Mouse (Mus musculus) cerebellum, postnatal 4 days (tissue): Measurements from ENCODE around the gene Sp7.

Experiments used
- DNase-seq, 2 experiments: peaks; one replicate each; pipeline ENCODE4 v3.0.0; 2022; ENCODE audit warnings: low spot score in 2 of 2, mixed read lengths in 1 of 2

Gene Sp7

DNA sequence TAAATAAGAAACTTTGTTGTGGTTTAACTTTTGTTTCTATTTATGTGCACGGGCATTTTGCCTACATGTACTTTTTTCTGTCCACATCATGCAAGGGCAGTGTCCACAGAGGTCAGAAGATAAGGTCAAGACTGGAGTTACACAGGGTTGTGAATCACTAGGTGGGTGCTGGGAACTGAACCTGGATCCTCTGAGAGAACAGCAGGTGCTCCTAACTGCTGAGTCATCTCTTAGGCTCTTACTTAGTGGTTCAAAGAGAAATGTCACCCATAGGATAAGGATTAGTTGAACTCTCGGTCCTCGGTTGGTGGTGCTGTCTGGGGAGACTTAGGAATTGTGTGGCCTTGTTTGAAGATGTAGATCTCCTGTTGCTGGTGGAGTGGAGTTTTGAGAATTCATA lies 22.0 kb upstream of the Sp7 start:
- no peak for DNase-seq

DNA sequence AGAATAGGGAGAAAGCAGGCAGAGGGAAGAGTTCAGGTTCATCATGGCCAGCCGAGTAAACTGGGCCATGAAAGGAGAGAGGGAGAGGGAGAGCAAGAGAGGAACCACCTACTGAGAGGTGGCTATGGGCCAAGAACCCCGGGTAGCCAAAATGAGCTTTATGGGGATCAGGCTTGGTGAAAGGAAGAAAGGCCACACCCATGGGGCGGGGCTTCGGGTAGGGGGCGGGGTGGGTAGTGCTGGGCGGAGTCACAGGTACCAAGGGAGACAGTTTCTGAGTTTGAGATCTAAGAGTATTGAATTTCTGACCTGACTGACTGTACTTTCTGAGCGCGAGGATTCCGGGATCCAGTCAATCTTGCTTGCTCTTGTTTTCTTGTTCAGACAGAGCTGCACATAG lies 19.7 kb upstream of the Sp7 start:
- no peak for DNase-seq

DNA sequence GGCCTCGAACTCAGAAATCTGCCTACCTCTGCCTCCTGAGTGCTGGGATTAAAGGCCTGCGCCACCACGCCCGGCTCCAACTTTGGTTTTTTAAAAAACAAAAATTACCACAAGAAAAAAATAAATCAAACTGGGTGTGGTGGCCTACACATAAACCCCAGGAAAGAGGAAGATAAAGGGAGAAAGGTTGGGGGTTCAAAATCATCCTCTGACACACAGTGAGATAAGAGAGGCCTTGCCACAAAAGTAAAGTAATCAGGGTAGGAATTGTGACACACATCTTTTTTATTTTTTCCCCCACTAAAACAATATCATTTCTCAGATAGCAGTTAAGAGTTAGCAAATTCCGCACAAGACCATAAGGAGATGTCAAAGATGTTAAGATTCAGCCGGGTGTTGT lies 16.7 kb upstream of the Sp7 start:
- DNase-seq: no peak

- peak; percentile 83 to 84 for DNase-seq
These were observed 14.6 kb upstream of the Sp7 start for GRCm38 (mm10) chr15:102381575-102381974.

GRCm38 (mm10) chr15:102377810-102378262 lies 10.9 kb upstream of the Sp7 start:
- no peak for DNase-seq

- DNase-seq: peak; percentile 54 to 75
These were observed 10.2 kb upstream of the Sp7 start for GRCm38 (mm10) chr15:102377163-102377543.

- peak in 1 of 2 experiments; percentile 16 for DNase-seq
These were observed 9.6 kb upstream of the Sp7 start for GRCm38 (mm10) chr15:102376453-102377162.

- no peak for DNase-seq
These were observed 3.7 kb upstream of the Sp7 start for GRCm38 (mm10) chr15:102370727-102371126.

- no peak for DNase-seq
These were observed 3.0 kb upstream of the Sp7 start for GRCm38 (mm10) chr15:102369972-102370371.

- no peak for DNase-seq
These were observed 744 bp downstream of the Sp7 start for GRCm38 (mm10) chr15:102366238-102366637.

DNA sequence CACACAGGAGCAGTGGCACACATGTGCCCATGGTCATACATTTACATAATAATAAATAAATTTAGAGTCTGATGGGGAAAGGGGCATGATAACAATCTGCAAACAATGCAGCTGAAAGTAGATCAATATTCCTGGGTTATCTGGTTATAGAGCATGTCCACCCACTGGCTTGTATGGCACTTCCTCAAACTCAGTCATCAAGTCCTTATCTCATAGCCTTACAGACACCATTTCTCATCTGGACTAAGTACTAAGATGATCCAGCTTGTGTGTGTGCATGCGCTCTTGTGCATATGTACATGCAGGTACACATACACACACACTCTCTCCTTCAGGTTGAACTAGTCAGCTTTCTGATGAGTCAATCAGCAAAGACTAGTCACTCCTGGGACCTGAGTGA lies 2.3 kb downstream of the Sp7 start:
- no peak for DNase-seq

DNA sequence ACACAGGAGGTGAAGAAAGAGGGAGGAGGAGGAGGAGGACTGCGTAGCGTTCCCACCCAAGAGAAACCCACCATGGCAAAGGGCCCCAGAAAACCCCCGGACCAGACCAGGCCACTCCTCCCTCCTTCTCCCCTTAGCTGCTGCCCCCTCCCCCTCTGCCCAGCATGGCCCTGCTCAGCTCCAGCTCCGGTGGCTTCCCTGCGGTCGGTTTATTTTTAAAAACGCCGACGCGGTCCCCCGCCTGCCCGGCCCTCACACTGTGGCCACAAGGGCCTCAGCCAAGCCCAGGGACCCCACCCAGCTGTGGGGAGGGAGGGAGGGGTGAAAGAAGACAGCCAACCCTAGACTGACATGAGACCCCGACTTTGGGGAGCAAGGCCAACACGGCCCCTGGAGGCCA lies 4.3 kb downstream of the Sp7 start:
- DNase-seq: no peak

- no peak for DNase-seq
These were observed 8.1 kb downstream of the Sp7 start for GRCm38 (mm10) chr15:102358834-102359233.

DNA sequence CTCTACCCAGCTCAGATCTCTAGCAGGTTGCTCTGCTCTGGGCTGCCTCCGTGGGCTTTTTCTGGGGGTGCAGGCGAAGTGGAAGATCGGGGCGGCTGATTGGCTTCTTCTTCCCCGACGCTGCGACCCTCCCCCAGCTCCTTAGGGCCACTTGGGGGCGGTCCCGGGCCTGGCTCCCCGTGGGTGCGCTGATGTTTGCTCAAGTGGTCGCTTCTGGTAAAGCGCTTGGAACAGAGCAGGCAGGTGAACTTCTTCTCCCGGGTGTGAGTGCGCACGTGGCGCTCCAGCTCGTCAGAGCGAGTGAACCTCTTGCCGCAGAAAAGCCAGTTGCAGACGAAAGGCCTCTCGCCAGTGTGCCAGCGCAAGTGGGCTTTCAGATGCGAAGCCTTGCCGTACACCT lies 8.9 kb downstream of the Sp7 start:
- no peak for DNase-seq

DNA sequence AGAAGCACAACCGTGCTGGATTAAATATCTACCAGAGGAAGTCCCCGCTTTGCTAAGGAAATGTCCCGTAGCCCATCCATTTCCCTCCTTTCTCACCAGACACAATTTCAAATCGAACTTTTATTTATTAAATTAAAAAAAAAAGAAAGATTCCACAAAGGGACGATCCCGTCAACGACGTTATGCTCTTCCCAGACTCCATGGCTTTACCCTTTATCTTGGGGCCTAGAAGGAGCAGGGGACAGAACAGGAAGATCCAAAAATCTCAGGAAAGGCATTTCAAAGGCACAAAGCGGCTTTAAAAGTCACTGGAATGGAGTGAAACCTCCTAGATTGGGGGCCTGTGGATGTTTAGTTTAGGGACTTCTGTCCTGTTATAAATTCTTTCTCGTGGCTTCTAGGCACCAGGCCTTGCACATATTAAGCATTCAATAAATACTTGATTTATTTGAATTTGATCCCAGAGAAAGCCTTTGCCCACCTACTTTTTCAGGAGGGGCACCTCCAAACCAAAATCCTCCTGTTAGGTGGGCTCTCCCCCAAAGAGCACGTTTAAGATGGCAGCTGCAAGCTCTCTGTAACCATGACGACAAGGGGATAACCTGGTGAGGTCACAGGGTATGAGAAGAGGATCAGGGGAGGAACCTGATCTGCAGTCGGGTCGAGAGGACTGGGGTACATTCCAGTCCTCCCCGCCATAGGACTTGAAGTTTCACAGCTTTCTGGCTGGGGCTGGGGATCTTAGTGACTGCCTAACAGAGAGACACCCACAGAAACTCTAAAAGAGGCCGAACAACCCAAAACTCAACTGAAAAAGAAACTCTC lies 10.3 kb downstream of the Sp7 start:
- no peak for DNase-seq

DNA sequence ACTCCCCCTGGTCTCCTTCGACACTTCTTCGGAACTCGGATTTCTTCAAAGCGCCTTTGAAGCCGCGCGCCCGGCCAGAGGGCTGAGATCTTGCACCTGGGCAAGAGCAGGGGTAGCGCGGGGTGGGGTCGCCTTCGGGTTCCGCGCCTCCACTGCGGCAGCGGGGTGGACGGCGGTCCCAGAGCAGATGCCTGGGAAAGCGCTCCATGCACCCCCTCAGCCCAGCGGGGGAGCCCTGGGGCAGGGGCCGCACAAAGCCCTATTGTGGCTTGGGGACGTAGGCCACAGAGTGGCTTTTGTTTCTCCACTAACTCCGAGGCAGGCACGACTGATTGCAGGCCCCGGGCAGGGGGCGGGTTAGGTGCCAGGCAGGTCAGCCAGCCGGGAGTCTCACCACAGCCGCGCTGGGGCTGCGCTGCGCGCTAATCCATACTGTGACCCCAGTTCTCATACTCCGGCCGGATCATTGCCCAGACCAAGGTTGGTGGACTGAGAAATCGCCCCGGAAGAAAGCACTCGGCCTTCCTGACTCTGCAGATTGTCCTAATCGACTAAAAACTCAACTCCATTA lies 11.0 kb downstream of the Sp7 start:
- DNase-seq: peak in 1 of 2 experiments; percentile 24

DNA sequence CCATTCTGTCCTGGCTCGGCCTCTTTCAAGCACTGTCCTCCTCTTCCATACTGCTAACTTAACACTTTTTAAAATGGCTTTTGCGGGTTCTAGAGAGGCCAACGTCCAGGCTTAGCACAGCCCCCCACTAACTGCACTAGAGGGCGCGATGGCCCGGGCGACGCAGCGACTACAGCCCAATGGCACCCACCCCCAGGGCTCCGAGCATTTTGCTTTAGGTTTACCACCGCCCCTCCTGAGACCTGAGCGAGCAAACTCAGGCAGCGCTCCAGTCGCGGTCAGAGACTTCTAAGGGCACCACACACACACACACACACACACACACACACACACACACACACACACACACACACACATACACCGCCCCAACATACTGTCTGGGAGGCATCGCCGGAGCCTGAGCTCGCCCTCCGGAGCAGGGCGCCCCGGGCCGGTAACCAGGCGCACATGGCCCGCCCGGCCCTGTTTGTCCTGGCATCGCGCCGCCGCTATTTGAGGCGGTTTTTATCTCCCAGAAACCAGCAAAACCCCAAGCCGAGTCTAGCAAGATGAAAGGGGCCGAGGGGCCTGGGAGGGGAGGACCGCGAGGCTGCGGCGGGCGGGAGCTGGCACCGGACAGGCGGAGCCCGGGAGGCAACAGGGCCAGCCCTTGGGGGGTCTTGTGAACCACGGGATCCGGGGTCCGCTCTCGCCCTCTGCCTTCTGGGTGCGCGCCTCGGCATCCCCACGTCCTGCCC lies 11.7 kb downstream of the Sp7 start:
- DNase-seq: peak in 1 of 2 experiments; percentile 45

DNA sequence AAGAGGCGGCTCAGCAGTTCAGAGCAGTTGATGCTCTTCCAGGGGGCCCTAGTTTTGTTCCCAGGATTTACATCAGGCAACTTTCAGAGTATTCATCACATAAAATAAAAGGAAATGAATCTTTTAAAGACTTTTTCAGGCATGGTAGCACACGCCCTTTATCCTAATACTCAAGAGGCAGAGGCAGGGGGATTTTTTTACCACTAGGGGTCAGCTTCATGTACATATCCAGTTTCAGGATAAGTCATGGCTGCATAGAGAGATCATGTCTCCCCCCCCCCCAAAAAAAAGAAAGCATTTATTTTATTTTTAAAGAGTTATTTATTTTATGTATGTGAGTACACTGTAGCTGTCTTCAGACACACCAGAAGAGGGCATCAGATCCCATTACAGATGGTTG lies 13.0 kb downstream of the Sp7 start:
- DNase-seq: no peak

DNA sequence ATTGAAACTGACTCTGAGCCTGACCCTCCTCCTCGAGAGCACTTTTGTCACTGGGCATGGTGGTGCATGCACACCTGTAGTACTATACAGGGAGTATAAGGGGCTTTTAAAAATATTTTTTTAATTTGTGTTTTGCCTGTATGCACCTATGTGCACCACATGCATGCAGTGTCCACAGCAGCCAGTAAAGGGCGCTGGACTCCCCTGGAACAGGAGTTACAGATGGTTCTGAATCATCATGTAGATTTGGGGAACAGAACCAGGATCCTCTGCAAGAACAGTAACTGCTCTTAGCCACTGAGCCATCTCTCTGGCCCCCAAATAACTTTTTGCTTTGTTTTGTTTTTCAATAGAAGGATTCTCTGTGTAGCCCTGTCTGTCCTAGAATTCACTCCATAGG lies 14.8 kb downstream of the Sp7 start:
- no peak for DNase-seq

DNA sequence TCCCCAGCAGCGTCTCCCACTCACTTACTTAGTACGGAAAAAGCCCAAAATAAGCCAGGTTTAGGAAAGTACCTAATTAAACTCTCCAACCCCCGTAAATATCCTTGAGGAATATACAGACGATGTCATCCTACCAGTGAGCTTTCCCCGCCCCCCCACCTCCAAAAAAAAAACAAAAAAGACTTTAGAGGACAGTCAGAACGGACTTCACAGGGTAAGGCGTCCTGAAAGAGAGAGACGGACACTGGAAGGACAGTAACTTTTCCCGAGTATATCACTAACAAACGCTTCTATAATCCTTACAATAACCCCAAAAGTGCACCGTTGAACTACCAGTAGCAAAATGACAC lies 16.1 kb downstream of the Sp7 start:
- DNase-seq: no peak

GRCm38 (mm10) chr15:102350138-102350941 lies 16.6 kb downstream of the Sp7 start, which contains the start of gene Aaas:
Aaas (minus strand) TSS chr15:102350771.
- DNase-seq: peak; percentile 97
